Mouse (Mus musculus): ENCODE data around the gene 2810021J22Rik. TPM values are rescaled to one million over a fixed set of nuclear protein-coding genes. Genes with fewer than 3 reads are reported as not detected.
"Not testable (repeated sequence)": the region's sequence is repeated elsewhere in the genome, so short reads cannot be mapped to it uniquely, and the experiment has no call there.

Gene 2810021J22Rik
- polyA plus RNA-seq (2016; fragmentation: Nextera tagmentation; extraction: Ambion mirVana): 8.9 and 11.0 TPM in 2 replicates

DNA sequence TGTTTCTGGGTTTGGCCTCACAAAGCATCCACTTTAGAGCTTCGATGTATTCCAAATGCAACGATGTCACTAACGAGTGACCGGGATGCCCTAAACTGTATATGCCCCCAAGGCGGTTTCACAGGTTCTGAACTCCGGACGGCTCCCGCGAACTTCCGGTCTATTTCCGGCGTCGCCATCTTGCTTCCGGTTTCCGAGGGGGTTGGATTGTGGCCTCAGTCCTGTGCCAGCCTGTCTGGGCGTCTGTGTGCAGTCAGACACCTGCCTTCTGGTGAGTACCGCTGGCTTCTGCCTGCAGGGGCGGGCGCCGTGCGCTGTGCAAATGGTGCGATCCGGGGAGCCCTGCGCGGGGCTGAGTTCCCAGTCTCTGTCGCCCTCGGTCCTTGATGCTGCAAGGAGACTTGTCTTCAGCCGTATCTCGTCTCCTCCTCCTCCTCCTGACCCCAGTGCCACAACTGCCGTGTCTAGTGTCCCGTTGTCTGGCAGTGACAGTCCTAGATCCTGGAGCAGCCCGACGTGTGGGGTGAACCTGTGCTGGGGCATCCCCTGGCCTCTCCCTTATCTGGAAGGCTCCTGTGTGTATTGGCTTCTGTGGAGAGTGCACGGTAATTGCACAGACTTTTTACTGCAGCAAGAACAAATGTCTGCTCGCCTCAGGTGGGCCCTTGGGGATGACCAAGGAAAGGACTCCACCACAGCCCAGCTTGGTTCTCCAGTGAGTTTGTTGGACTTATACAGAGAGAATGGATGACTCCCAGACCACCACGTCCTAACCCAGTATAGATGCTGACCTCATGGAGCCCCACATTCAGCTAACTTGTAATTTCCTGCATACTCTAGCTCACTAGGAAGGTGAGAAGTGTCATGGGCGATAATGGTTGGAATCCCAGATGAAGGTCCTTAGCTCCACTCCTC lies at the start of gene 2810021J22Rik:
Gene 2810021J22Rik, plus strand, starts transcription at position 178 of the 915 bp plus-strand sequence.
- ATAC-seq (ENCODE audit: insufficient number of reproducible peaks, insufficient read depth, low FRiP score, low TSS enrichment, low read depth): peak; percentile 89
- peak within 1 kb of the TSS; percentile 78 for H3K9ac ChIP-seq (replicated peaks)
- H3K9me3 ChIP-seq: no peaks in the 10 kb centered on the region
- 4% methylated on average over 37 of the region's 37 CpGs for WGBS
- H3K27me3 ChIP-seq: no peaks in the 10 kb centered on the region
- peak within 1 kb of the TSS; percentile 74 for H3K4me3 ChIP-seq (replicated peaks)
- H3K27ac ChIP-seq: peak within 1 kb of the TSS; percentile 82
- peak within 1 kb of the TSS; percentile 80 for H3K4me2 ChIP-seq
- peaks cover 14% of the 10 kb centered on the region for H3K4me1 ChIP-seq (replicated peaks)
- H3K36me3 ChIP-seq: peaks cover 28% of the 10 kb centered on the region

DNA sequence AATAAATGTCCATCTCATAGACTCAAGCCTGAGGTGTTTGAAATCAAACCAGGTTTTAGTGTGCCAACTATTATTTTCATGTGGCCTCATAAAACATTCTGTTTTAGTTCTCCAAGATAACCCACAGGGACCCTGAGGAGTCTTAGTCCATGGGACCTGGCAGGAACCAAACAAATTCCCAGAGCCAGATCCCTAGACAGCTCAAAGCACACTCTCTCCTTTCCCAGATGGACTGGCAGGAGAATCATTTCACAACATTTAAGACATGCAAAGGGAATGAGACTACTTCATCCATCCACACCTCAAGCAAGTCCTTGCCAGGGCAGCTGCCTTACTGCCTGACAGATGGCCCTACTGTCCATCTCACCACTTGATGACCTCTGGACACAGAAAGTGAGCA lies 38.1 kb upstream of the 2810021J22Rik start, which contains the start of gene Olfr312:
Gene Olfr312, plus strand, starts transcription at position 301 of the 400 bp plus-strand sequence.
- not testable (repeated sequence) for H3K27me3 ChIP-seq; H3K4me2 ChIP-seq; ATAC-seq (ENCODE audit: insufficient number of reproducible peaks, insufficient read depth, low FRiP score, low TSS enrichment, low read depth); H3K27ac ChIP-seq; H3K9ac ChIP-seq (replicated peaks); H3K9me3 ChIP-seq; H3K4me1 ChIP-seq (replicated peaks); H3K36me3 ChIP-seq; H3K4me3 ChIP-seq (replicated peaks)

DNA sequence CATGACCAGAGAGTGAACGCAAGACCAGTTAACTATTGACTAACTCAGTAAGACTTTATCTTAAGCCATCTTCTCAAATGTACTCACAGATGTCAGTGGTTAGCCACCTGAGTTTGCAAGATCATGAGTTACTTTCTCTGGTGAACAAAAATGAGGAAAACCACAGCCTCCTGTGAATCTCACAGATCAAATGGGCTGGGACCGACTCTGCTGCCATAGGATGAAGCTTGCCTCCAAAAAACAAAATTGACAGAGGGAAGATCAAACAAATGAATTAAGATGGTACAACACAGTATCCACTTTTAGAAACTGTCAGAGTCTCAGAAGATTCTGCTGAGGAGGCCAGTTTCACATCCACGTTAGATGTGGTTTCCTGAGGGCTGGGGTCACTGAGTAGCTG lies 37.3 kb upstream of the 2810021J22Rik start:
- Histone ChIP-seq H3K9ac (replicated peaks) (no peak overlapping the region), H3K36me3 (no peaks in the 10 kb centered on the region), H3K4me2 (no peak overlapping the region), H3K9me3 (no peaks in the 10 kb centered on the region), H3K27me3 (no peaks in the 10 kb centered on the region), H3K27ac (no peak overlapping the region), H3K4me1 (replicated peaks) (no peaks in the 10 kb centered on the region), H3K4me3 (replicated peaks) (no peak overlapping the region)
- no peak for ATAC-seq (ENCODE audit: insufficient number of reproducible peaks, insufficient read depth, low FRiP score, low TSS enrichment, low read depth)
- WGBS: 82% methylated on average over 3 of the region's 3 CpGs

DNA sequence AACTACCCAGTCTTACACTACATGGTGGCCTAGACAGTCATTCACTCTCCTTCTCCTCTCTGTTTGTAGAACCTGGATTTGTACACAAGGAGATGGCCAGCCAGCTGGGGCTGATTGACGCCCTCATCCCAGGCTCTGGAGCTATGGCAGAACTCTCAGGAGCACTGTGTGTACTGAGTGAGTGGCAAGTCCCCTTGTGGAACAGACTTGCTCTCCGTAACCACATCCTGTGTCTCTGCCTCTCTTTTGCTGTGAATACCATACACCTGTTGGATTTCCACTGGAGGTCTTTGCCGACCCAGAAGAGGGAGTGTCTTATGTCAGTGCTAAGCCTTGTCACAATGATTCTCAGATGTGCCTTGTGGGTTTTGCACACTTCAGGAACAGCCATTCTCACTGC lies 34.5 kb upstream of the 2810021J22Rik start:
- H3K9ac ChIP-seq (replicated peaks); H3K4me3 ChIP-seq (replicated peaks); H3K27ac ChIP-seq; H3K4me1 ChIP-seq (replicated peaks); H3K36me3 ChIP-seq; H3K27me3 ChIP-seq; ATAC-seq (ENCODE audit: insufficient number of reproducible peaks, insufficient read depth, low FRiP score, low TSS enrichment, low read depth); H3K9me3 ChIP-seq; H3K4me2 ChIP-seq: not testable (repeated sequence)
- WGBS: 83% methylated on average over 3 of the region's 3 CpGs

DNA sequence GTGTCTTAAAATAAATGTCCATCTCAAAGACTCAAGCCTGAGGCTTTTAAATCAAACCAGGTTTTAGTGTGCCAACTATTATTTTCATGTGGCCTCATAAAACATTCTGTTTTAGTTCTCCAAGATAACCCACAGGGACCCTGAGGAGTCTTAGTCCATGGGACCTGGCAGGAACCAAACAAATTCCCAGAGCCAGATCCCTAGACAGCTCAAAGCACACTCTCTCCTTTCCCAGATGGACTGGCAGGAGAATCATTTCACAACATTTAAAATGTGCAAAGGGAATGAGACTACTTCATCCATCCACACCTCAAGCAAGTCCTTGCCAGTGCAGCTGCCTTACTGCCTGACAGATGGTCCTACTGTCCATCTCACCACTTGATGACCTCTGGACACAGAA lies 28.1 kb upstream of the 2810021J22Rik start, which contains the start of gene Olfr311:
Gene Olfr311, plus strand, starts transcription at position 301 of the 400 bp plus-strand sequence.
- ATAC-seq (ENCODE audit: insufficient number of reproducible peaks, insufficient read depth, low FRiP score, low TSS enrichment, low read depth); H3K9ac ChIP-seq (replicated peaks); H3K4me2 ChIP-seq; H3K27me3 ChIP-seq; H3K27ac ChIP-seq; H3K4me1 ChIP-seq (replicated peaks); H3K4me3 ChIP-seq (replicated peaks); H3K9me3 ChIP-seq; H3K36me3 ChIP-seq: not testable (repeated sequence)

DNA sequence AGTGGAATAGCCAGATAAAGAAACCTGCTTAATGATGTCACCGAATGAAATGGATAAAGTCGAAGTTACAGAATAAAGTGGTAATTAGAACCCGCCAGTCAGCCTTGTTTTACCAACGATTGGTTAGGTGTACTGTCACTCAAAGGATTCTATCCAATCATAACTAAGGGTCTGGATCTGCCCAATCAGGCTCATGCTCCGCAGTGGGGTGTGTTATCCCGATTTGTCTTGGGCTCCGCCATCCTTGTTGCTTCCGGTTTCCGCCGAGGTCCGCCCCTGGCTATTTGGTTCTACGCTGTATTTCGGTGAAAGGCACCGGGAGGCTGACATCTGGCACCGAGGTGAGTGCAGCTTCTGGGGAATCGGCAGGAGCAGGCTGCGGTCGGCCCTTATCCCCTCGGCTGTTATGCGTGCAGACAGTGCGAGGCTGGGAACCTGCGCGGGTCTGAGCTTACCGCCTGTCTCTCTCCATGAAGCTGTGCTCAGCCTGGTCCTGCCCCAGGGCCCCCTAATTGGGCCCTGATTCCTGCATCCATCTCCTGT lies 20.0 kb upstream of the 2810021J22Rik start, which contains the start of gene Gm12258:
Gene Gm12258, plus strand, starts transcription at position 240 of the 543 bp plus-strand sequence.
- H3K4me2 ChIP-seq: peak within 1 kb of the TSS; percentile 84
- H3K4me1 ChIP-seq (replicated peaks): peaks cover 6% of the 10 kb centered on the region
- H3K27me3 ChIP-seq: no peaks in the 10 kb centered on the region
- peaks cover 33% of the 10 kb centered on the region for H3K36me3 ChIP-seq
- WGBS: under 1% methylated on average over 24 of the region's 24 CpGs
- H3K9ac ChIP-seq (replicated peaks): peak within 1 kb of the TSS; percentile 84
- no peaks in the 10 kb centered on the region for H3K9me3 ChIP-seq
- peak; percentile 100 for ATAC-seq (ENCODE audit: insufficient number of reproducible peaks, insufficient read depth, low FRiP score, low TSS enrichment, low read depth)
- peak within 1 kb of the TSS; percentile 78 for H3K4me3 ChIP-seq (replicated peaks)
- H3K27ac ChIP-seq: 0 out of 2 replicates have a peak within 1 kb of the TSS, but pooled peaks have one; percentile 42

DNA sequence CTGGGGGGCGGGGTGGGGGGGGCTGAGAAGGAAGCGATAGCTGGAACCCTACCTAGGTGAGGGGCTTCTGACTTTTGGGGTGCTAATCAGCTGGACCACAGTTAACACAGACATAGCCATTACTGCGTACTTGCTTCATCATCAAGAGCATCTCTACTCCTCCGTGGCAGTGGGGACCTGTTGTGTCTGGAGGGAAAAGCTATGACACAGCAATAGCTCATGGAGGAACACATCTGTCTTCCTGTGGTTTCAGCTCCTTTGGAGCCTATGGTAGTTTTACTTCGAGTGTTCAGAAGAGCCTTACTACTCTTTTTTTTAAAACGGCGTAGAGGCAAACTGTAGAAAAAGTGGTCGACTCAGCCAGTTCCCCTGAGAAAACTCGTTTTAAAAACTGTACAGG lies 19.4 kb upstream of the 2810021J22Rik start:
- no peaks in the 10 kb centered on the region for H3K27me3 ChIP-seq
- no peaks in the 10 kb centered on the region for H3K9me3 ChIP-seq
- H3K4me1 ChIP-seq (replicated peaks): peaks cover 6% of the 10 kb centered on the region
- peak overlapping the region; percentile 78 for H3K4me3 ChIP-seq (replicated peaks)
- H3K36me3 ChIP-seq: peaks cover 39% of the 10 kb centered on the region
- peak overlapping the region; percentile 84 for H3K4me2 ChIP-seq
- 50% methylated on average over 9 of the region's 9 CpGs for WGBS
- H3K9ac ChIP-seq (replicated peaks): peak overlapping the region; percentile 84
- no peak for ATAC-seq (ENCODE audit: insufficient number of reproducible peaks, insufficient read depth, low FRiP score, low TSS enrichment, low read depth)
- no peak overlapping the region for H3K27ac ChIP-seq

DNA sequence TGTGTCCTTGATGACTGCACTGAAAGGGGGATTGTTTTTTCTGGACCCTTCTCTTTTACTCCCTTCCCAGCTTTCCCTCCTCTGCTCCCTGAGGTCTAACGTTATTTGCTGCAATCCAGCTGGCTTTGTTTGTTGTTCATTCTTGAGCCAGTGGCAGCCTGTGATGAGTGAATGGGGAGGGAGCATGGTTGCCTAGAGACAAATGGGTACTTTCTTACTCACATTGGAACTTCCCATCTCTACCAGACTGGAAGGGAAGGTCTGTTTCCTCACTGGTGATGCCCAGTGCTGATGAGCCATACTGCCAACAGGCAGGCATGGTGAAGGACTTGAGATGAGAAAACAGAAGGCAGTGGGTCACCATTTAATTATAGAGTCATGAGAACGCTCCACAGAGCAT lies 17.3 kb upstream of the 2810021J22Rik start:
- no peak overlapping the region for H3K9ac ChIP-seq (replicated peaks)
- H3K4me2 ChIP-seq: no peak overlapping the region
- no peak overlapping the region for H3K4me3 ChIP-seq (replicated peaks)
- peaks cover 6% of the 10 kb centered on the region for H3K4me1 ChIP-seq (replicated peaks)
- H3K36me3 ChIP-seq: peaks cover 55% of the 10 kb centered on the region
- 69% methylated on average over 2 of the region's 2 CpGs for WGBS
- no peaks in the 10 kb centered on the region for H3K9me3 ChIP-seq
- ATAC-seq (ENCODE audit: insufficient number of reproducible peaks, insufficient read depth, low FRiP score, low TSS enrichment, low read depth): no peak
- H3K27ac ChIP-seq: no peak overlapping the region
- no peaks in the 10 kb centered on the region for H3K27me3 ChIP-seq

DNA sequence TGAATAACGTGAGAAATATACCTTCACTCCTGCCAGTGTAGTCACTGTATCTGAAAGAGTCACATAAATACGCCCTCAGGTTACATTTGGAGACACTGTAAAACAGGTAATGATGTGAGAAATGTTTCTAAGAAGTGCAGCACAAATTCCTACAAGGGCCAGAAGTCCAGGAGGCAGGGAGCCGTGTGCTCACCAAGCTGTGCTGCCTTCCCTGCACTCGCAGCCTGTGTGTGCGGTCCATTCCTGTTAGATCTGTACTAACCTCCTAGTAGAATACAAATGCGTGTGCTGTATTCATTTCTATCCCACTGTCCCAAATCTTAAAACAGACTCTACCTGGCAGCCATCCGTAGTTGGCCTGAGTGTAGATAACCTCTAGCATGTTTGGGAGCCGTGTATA lies 6.3 kb upstream of the 2810021J22Rik start:
- no peaks in the 10 kb centered on the region for H3K4me1 ChIP-seq (replicated peaks)
- no peak overlapping the region for H3K27ac ChIP-seq
- peaks cover 53% of the 10 kb centered on the region for H3K36me3 ChIP-seq
- H3K9me3 ChIP-seq: peaks cover 25% of the 10 kb centered on the region
- H3K4me2 ChIP-seq: no peak overlapping the region
- H3K27me3 ChIP-seq: no peaks in the 10 kb centered on the region
- ATAC-seq (ENCODE audit: insufficient number of reproducible peaks, insufficient read depth, low FRiP score, low TSS enrichment, low read depth): no peak
- H3K9ac ChIP-seq (replicated peaks): no peak overlapping the region
- H3K4me3 ChIP-seq (replicated peaks): no peak overlapping the region
- 94% methylated on average over 8 of the region's 8 CpGs for WGBS

DNA sequence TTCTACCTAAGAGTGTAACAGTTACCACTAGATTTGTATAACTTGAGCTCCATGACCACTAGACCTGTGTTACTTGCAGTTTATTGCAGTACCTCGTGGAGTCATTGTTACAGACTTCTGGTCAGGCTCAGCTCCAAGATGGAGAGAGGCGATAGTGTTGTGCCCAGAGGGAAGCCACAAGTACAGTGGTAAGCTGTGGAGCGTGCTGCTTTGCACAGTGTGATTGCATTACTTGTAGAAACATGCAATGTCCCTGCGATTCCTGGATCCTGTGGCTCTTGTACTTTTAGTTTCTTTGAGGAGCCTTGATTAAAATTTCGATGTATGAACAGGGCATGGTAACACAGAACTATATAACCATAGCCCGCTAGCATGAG lies 926 bp downstream of the 2810021J22Rik start:
- Histone ChIP-seq H3K27ac (peak overlapping the region; percentile 82; the same call in 1 of the 2 replicates), H3K4me3 (replicated peaks) (peak overlapping the region; percentile 74), H3K4me1 (replicated peaks) (peaks cover 14% of the 10 kb centered on the region), H3K9ac (replicated peaks) (peak overlapping the region; percentile 78; the same call in 1 of the 2 replicates), H3K9me3 (no peaks in the 10 kb centered on the region), H3K4me2 (peak overlapping the region; percentile 80), H3K36me3 (peaks cover 28% of the 10 kb centered on the region), H3K27me3 (no peaks in the 10 kb centered on the region)
- 85% methylated on average over 6 of the region's 6 CpGs for WGBS
- no peak for ATAC-seq (ENCODE audit: insufficient number of reproducible peaks, insufficient read depth, low FRiP score, low TSS enrichment, low read depth)

DNA sequence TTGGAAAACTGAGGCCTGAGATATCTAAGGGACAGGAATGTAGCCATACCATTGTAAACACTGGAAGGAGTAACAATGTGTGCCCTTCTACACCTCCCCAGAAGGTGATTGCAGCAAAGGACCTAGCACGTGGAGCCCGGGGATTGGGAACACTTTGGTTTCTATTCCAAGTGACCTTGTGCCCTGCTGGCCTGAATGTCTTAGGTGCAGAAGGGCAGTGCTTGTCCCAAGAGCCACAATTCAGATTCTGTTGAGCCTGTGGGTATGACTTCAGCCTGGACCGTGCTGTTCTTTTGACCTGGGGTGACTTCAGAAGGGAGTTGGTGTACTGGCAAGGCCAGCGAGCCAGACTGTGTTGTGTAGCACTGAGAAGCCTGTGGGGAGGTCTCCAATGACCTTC lies 3.9 kb downstream of the 2810021J22Rik start:
- no peak overlapping the region for H3K9ac ChIP-seq (replicated peaks)
- no peak overlapping the region for H3K4me3 ChIP-seq (replicated peaks)
- no peaks in the 10 kb centered on the region for H3K27me3 ChIP-seq
- no peak overlapping the region for H3K4me2 ChIP-seq
- peaks cover 14% of the 10 kb centered on the region for H3K4me1 ChIP-seq (replicated peaks)
- 90% methylated on average over 4 of the region's 4 CpGs for WGBS
- peaks cover 30% of the 10 kb centered on the region for H3K36me3 ChIP-seq
- ATAC-seq (ENCODE audit: insufficient number of reproducible peaks, insufficient read depth, low FRiP score, low TSS enrichment, low read depth): no peak
- no peaks in the 10 kb centered on the region for H3K9me3 ChIP-seq
- H3K27ac ChIP-seq: no peak overlapping the region
